Mouse (Mus musculus) embryonic fibroblast, embryonic 13.5 days (primary cell): ENCODE results near the gene Myo5c. TPM values are rescaled to one million over a fixed set of nuclear protein-coding genes. Genes with fewer than 3 reads are reported as not detected.

Source experiments
- H3K27ac ChIP-seq: 2 replicates; pipeline ENCODE4 v1.5.1; 2012; ENCODE audit warnings: low read length, control low read depth, inconsistent platforms; ENCODE audit not compliant: insufficient read depth
- H3K4me1 ChIP-seq: 2 replicates; pipeline ENCODE4 v1.6.1; 2011; ENCODE audit warnings: low read length; ENCODE audit not compliant: control insufficient read depth, insufficient read depth
- H3K4me3 ChIP-seq: 2 replicates; pipeline ENCODE4 v1.5.1; 2011; ENCODE audit warnings: mild to moderate bottlenecking, control low read depth, low read length; ENCODE audit not compliant: insufficient read depth
- CTCF ChIP-seq: IDR thresholded peaks from 2 replicates; pipeline ENCODE4 v1.5.1; 2011; ENCODE audit warnings: mild to moderate bottlenecking, control low read depth, low read length, moderate library complexity, borderline replicate concordance; ENCODE audit not compliant: insufficient read depth
- POLR2A ChIP-seq: IDR thresholded peaks from 2 replicates; pipeline ENCODE4 v1.6.1; 2011; ENCODE audit warnings: low read depth, mild to moderate bottlenecking, control low read depth, low read length, moderate library complexity
- polyA plus RNA-seq: library from polyadenylated mRNA; stranded (reverse); fragments of >200 nt; gene quantifications from 2 replicates; pipeline ENCODE4 v1.2.4, GENCODE M21; 2011; ENCODE audit warnings: low read depth; ENCODE audit not compliant: missing spikeins, insufficient read length

The Myo5c gene
- polyA plus RNA-seq, 1 experiment = 1.9 TPM

- peaks cover 5% of the 10 kb centered on the region; the same call in 1 of the 2 replicates for H3K4me1 ChIP-seq
- no peak overlapping the region for H3K27ac ChIP-seq
- no peak overlapping the region for H3K4me3 ChIP-seq
- TF ChIP-seq POLR2A = no peak
- no peak for TF ChIP-seq CTCF
These were observed 11.9 kb upstream of the Myo5c start for GRCm38 (mm10) chr9:75219942-75220341.

GRCm38 (mm10) chr9:75221420-75222287, 10.2 kb upstream of the Myo5c start:
- Histone ChIP-seq H3K4me3 (no peak overlapping the region), H3K27ac (no peak overlapping the region; the same call in 1 of the 2 replicates), H3K4me1 (peaks cover 5% of the 10 kb centered on the region; the same call in 1 of the 2 replicates)
- TF ChIP-seq POLR2A (no peak), CTCF (no peak)

DNA sequence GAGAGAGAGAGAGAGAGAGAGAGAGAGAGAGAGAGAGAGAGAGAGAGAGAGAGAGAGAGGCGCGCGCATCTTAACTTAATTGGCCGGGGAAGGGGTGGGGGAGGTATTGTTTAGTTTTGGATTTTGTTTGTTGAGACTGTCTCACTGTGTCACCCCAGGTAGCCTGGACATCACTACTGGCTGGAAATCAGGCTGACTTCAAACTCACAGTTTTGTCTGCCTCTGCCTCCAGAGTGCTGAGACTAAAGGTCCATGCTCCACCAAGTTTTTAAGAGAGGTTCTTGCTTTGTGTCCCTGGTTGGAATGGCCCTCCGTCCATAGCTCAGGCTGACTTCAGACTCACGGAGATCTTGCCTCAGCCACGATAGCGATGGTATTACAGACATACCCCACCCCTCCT, 1.0 kb downstream of the Myo5c start:
- TF ChIP-seq CTCF (no peak), POLR2A (no peak)
- H3K4me3 ChIP-seq = no peak overlapping the region
- peaks cover 20% of the 10 kb centered on the region for H3K4me1 ChIP-seq
- H3K27ac ChIP-seq = no peak overlapping the region

DNA sequence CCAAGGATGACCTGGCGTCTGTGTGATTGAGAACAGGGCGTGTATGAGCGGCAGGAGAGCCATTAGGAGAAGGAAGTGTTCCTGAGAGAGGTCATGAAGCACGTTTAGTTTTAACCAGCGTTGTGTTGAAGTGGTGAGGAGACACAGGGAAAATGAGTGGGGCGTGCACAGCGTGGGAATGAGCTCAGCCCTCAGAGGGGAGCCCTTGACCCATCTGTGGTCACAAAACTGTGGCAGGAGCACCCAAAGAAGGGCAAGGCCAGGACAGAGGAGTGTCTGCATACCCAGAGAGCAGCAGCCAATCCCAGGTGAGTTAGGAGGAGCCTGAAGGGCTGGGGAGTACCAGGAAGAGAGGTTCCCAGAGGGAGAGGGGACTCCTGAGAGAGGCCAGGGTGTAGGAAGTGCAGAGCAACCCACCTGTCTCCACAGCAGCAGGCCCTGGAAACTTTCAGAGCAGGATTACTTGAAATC, 2.5 kb downstream of the Myo5c start:
- Histone ChIP-seq H3K4me3 (no peak overlapping the region), H3K4me1 (peaks cover 20% of the 10 kb centered on the region), H3K27ac (no peak overlapping the region)
- TF ChIP-seq CTCF = no peak
- no peak for TF ChIP-seq POLR2A

DNA sequence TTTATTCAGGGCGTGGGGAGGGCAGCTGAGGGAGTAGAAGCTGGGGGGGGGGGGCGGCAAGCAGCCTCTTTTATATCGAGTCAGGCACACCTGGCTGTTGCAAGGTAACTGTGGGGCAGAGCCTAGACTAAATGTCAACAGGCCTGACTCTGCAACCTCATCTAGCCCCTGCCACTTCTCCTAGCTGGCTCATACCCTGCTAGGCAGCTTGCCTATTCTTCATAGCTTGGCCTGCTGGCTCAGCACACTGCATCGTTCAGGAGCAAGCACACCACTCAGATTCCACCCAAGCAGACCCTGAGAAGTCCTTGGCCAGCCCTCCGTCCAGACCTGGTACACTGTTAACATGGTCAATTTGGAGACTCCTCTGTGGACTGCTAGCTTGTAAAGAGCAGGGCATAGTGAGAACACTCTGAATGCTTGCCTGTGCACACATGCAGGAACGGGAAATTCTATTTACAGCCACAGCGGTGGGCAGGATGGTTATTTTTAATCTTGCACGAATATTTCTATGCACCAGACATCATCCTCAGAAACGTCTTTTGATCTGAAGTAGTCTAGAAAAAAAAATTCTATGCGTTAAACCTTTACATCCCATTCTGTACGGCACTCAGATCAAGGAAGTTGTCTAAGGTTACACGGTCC, 3.3 kb downstream of the Myo5c start:
- Histone ChIP-seq H3K27ac (no peak overlapping the region), H3K4me3 (no peak overlapping the region), H3K4me1 (peaks cover 20% of the 10 kb centered on the region)
- TF ChIP-seq CTCF (no peak), POLR2A (no peak)

- Histone ChIP-seq H3K4me3 (no peak overlapping the region), H3K27ac (no peak overlapping the region), H3K4me1 (peaks cover 20% of the 10 kb centered on the region)
- TF ChIP-seq CTCF = no peak
These were observed 3.9 kb downstream of the Myo5c start for GRCm38 (mm10) chr9:75235696-75236095.

- H3K27ac ChIP-seq = peak overlapping the region; percentile 87
- peaks cover 20% of the 10 kb centered on the region for H3K4me1 ChIP-seq
- H3K4me3 ChIP-seq = no peak overlapping the region
- TF ChIP-seq CTCF (no peak), POLR2A (no peak)
These were observed 4.8 kb downstream of the Myo5c start for GRCm38 (mm10) chr9:75236416-75237308.

GRCm38 (mm10) chr9:75238179-75238578, 6.4 kb downstream of the Myo5c start:
- Histone ChIP-seq H3K4me1 (peaks cover 20% of the 10 kb centered on the region), H3K4me3 (no peak overlapping the region), H3K27ac (no peak overlapping the region)
- TF ChIP-seq CTCF = no peak
- TF ChIP-seq POLR2A = no peak

DNA sequence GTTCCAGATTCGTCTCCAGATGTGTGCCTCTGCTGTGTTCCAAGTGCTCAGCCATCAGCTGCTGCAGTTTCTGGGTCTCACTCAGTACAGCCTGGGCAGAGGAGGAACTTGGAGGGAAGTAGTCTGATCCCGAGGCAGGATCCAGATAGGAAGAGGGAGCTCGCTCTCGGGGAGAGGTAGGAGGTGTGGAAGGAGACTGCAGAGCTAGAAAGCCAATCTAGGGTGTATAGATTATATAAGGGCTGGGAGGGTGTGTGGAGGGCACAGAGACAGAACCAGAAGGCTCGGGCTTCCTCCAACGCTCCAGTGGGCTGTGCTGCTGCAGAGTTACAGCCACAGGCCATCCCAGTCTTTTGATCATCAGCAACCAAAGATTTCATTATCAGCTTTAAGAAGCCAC, 11.2 kb downstream of the Myo5c start:
- H3K27ac ChIP-seq = no peak overlapping the region
- TF ChIP-seq CTCF = no peak
- no peak for TF ChIP-seq POLR2A
- H3K4me3 ChIP-seq = no peak overlapping the region
- peaks cover 10% of the 10 kb centered on the region for H3K4me1 ChIP-seq
